Mouse (Mus musculus) neural tube, embryonic 13.5 days (tissue): Measurements from ENCODE around the gene Eif2b4. TPM values are rescaled to one million over a fixed set of nuclear protein-coding genes. Genes with fewer than 3 reads are reported as not detected.
A peak's percentile ranks its signal among the peaks of the same experiment; 100 is the strongest.

Experiments used
- ATAC-seq: fragments of 200-750 bp; cut with Nextera tagmentation; 2 replicates; pipeline ENCODE4 v1.8.0; 2017; ENCODE audit warnings: low read depth, mild to moderate bottlenecking, moderate TSS enrichment, moderate library complexity
- H3K27ac ChIP-seq: fragments of 300-500 bp; sonication (generic); replicated peaks from 2 replicates; pipeline ENCODE4 v1.5.1; 2015; ENCODE audit warnings: moderate library complexity, mild to moderate bottlenecking, inconsistent platforms
- H3K27me3 ChIP-seq: fragments of 300-500 bp; sonication (generic); 2 replicates; pipeline ENCODE4 v1.6.1; 2015; ENCODE audit warnings: mild to moderate bottlenecking, inconsistent platforms
- H3K36me3 ChIP-seq: fragments of 300-500 bp; sonication (generic); 2 replicates; pipeline ENCODE4 v1.6.1; 2015; ENCODE audit warnings: mild to moderate bottlenecking, inconsistent platforms
- H3K4me1 ChIP-seq: fragments of 300-500 bp; sonication (generic); replicated peaks from 2 replicates; pipeline ENCODE4 v1.6.1; 2015; ENCODE audit warnings: inconsistent platforms
- H3K4me2 ChIP-seq: fragments of 300-500 bp; sonication (generic); 2 replicates; pipeline ENCODE4 v1.6.1; 2015; ENCODE audit warnings: inconsistent platforms, mild to moderate bottlenecking, moderate library complexity
- H3K4me3 ChIP-seq: fragments of 300-500 bp; sonication (generic); 2 replicates; pipeline ENCODE4 v1.5.1; 2015; ENCODE audit warnings: mild to moderate bottlenecking, inconsistent platforms
- H3K9ac ChIP-seq: fragments of 300-500 bp; sonication (generic); 2 replicates; pipeline ENCODE4 v1.6.1; 2015; ENCODE audit warnings: moderate library complexity, mild to moderate bottlenecking, inconsistent platforms
- H3K9me3 ChIP-seq: fragments of 300-500 bp; sonication (generic); 2 replicates; pipeline ENCODE4 v1.6.1; 2016; ENCODE audit warnings: inconsistent platforms
- WGBS: fragments of 180-500 bp; shearing (Covaris S2); methylation state at CpG from one replicate; pipeline ENCODE4 v1.1.7; 2015; 5-methylcytosine and 5-hydroxymethylcytosine counted together
- polyA plus RNA-seq: library from polyadenylated mRNA; unstranded; fragments of >200 nt; fragmentation: Nextera tagmentation; extraction: Ambion mirVana; gene quantifications from 2 replicates; pipeline ENCODE4 v1.2.1, GENCODE M21; 2015

Eif2b4 gene
- polyA plus RNA-seq, 1 experiment from 2014 or later = 76.4 TPM

- Histone ChIP-seq H3K4me3 (peak within 1 kb of the TSS; percentile 30), H3K4me2 (peak within 1 kb of the TSS; percentile 53), H3K9me3 (no peaks in the 10 kb centered on the region), H3K9ac (peak within 1 kb of the TSS; percentile 41; the same call in 1 of the 2 replicates), H3K36me3 (peaks cover 14% of the 10 kb centered on the region), H3K27ac (no peak within 1 kb of the TSS), H3K4me1 (peaks cover 24% of the 10 kb centered on the region), H3K27me3 (peaks cover 71% of the 10 kb centered on the region)
- ATAC-seq = no peak
- WGBS = 1% methylated on average over 52 of the region's 52 CpGs
Observed at GRCm38 (mm10) chr5:31138241-31138967, 54.8 kb downstream of the Eif2b4 start, which contains the start of gene Ucn. Gene Ucn (minus strand): TSS chr5:31138829.

- Histone ChIP-seq H3K4me1 (peaks cover 24% of the 10 kb centered on the region), H3K4me3 (peak overlapping the region; percentile 30), H3K4me2 (peak overlapping the region; percentile 53), H3K27ac (no peak overlapping the region), H3K9me3 (no peaks in the 10 kb centered on the region), H3K27me3 (peaks cover 75% of the 10 kb centered on the region), H3K9ac (0 out of 2 replicates have a peak overlapping the region, but pooled peaks have one; percentile 41), H3K36me3 (peaks cover 11% of the 10 kb centered on the region)
- WGBS = 1% methylated on average over 13 of the region's 13 CpGs
- no peak for ATAC-seq
Observed at GRCm38 (mm10) chr5:31137658-31138057, 55.6 kb downstream of the Eif2b4 start.

Other genes starting within 250 kb of the Eif2b4 start
- 33.7 and 38.1 TPM in 2 replicates for gene Cgref1, start 247.8 kb downstream of the Eif2b4 start, polyA plus RNA-seq
- 117 and 120 TPM in 2 replicates for gene Preb, start 233.1 kb downstream of the Eif2b4 start, polyA plus RNA-seq
- gene Tcf23, start 224.8 kb downstream of the Eif2b4 start, polyA plus RNA-seq = not detected in 2 replicates
- gene Atraid, start 145.1 kb downstream of the Eif2b4 start, polyA plus RNA-seq = 154 and 183 TPM in 2 replicates
- gene Slc5a6, start 144.5 kb downstream of the Eif2b4 start, polyA plus RNA-seq = 12.9 and 13.7 TPM in 2 replicates
- 13.4 and 14.7 TPM in 2 replicates for gene Cad, start 138.7 kb downstream of the Eif2b4 start, polyA plus RNA-seq
- not detected in 2 replicates for gene Dnajc5g, start 87.1 kb downstream of the Eif2b4 start, polyA plus RNA-seq
- 26.2 and 28.9 TPM in 2 replicates for gene Slc30a3, start 85.2 kb downstream of the Eif2b4 start, polyA plus RNA-seq
- 0.40 and 0.62 TPM in 2 replicates for gene Trim54, start 76.7 kb downstream of the Eif2b4 start, polyA plus RNA-seq
- gene Ucn, start 54.6 kb downstream of the Eif2b4 start, polyA plus RNA-seq = not detected in 2 replicates
- 50.4 and 55.5 TPM in 2 replicates for gene Mpv17, start 39.2 kb downstream of the Eif2b4 start, polyA plus RNA-seq
- gene Gm29609, start 13.5 kb downstream of the Eif2b4 start, polyA plus RNA-seq = 0.71 and 1.3 TPM in 2 replicates
- 65.7 and 69.4 TPM in 2 replicates for gene Gtf3c2, start 13.3 kb downstream of the Eif2b4 start, polyA plus RNA-seq
- 114 and 119 TPM in 2 replicates for gene Snx17, start 203 bp downstream of the Eif2b4 start, polyA plus RNA-seq
- gene Zfp513, start 8.9 kb upstream of the Eif2b4 start, polyA plus RNA-seq = 15.2 and 19.3 TPM in 2 replicates
- gene Ppm1g, start 27.3 kb upstream of the Eif2b4 start, polyA plus RNA-seq = 161 and 170 TPM in 2 replicates
- 164 and 171 TPM in 2 replicates for gene Nrbp1, start 47.4 kb upstream of the Eif2b4 start, polyA plus RNA-seq
- gene Gm9970, start 47.8 kb upstream of the Eif2b4 start, polyA plus RNA-seq = not detected in 2 replicates
- 4.5 and 4.7 TPM in 2 replicates for gene Krtcap3, start 58.3 kb upstream of the Eif2b4 start, polyA plus RNA-seq
- 33.3 and 36.7 TPM in 2 replicates for gene Ift172, start 97.7 kb upstream of the Eif2b4 start, polyA plus RNA-seq
- 79.1 and 82.0 TPM in 2 replicates for gene Fndc4, start 102.7 kb upstream of the Eif2b4 start, polyA plus RNA-seq
- gene Gckr, start 104.0 kb upstream of the Eif2b4 start, polyA plus RNA-seq = 0.27 TPM in 1 of 2 replicates, not detected in the other